Mouse (Mus musculus): ENCODE measurements at regions not wholly inside any gene's neighbourhood (a gene's known extent, or its start where the extent isn't known, plus 50 kb on each side); places are given as distances from the start of the nearest gene placed in this dataset.

- Histone ChIP-seq H3K27ac (ENCODE audit: control insufficient read depth, low read depth, low read length) (no peak overlapping the region), H3K9ac (ENCODE audit: control insufficient read depth, low read depth, low read length, poor library complexity, severe bottlenecking) (no peak overlapping the region), H3K4me1 (ENCODE audit: control insufficient read depth in 1 of 2, insufficient read depth in 2 of 2, low read length in 2 of 2) (no peaks in the 10 kb centered on the region), H3K4me3 (ENCODE audit: control insufficient read depth in 1 of 2, insufficient read depth in 1 of 2, low read depth in 2 of 2, low read length in 2 of 2) (no peak overlapping the region), H3K79me2 (ENCODE audit: control insufficient read depth, insufficient read depth, low read length, poor library complexity) (no peaks in the 10 kb centered on the region), H3K9me3 (replicated peaks; ENCODE audit: insufficient read depth, low read length) (no peaks in the 10 kb centered on the region), H3K36me3 (ENCODE audit: control insufficient read depth in 1 of 2, insufficient read depth in 2 of 2, low read length in 2 of 2) (peaks cover 0 to 2% of the 10 kb centered on the region in 2 experiments; a peak in 1 of 4 replicates), H3K27me3 (ENCODE audit: control insufficient read depth in 1 of 2, insufficient read depth in 2 of 2, low read length in 2 of 2) (no peaks in the 10 kb centered on the region)
- TF ChIP-seq MEF2A (IDR thresholded peaks at IDR 0.05; ENCODE audit: extremely low read depth, insufficient replicate concordance, low read depth, low read length, poor library complexity, severe bottlenecking) (no peak), USF1 (IDR thresholded peaks at IDR 0.05; ENCODE audit: low read depth, low read length) (no peak), ZNF384 (IDR thresholded peaks at IDR 0.05; ENCODE audit: low read depth, low read length) (no peak), RAD21 (IDR thresholded peaks at IDR 0.05; ENCODE audit: low read depth, low read length) (no peak), MXI1 (IDR thresholded peaks at IDR 0.05; ENCODE audit: low read depth, low read length) (no peak)
- DNase-seq (ENCODE audit: low read depth, low spot score), result no peak
Measured at GRCm38 (mm10) chr14:105584632-105585031, 312.0 kb downstream of the Spry2 start.

- no peaks in the 10 kb centered on the region for H3K4me1 ChIP-seq (ENCODE audit: control insufficient read depth in 1 of 2, insufficient read depth in 2 of 2, low read length in 2 of 2)
- H3K4me3 ChIP-seq (ENCODE audit: control insufficient read depth in 1 of 2, insufficient read depth in 1 of 2, low read depth in 2 of 2, low read length in 2 of 2), result no peak overlapping the region
- no peaks in the 10 kb centered on the region for H3K9me3 ChIP-seq (replicated peaks; ENCODE audit: insufficient read depth, low read length)
- no peaks in the 10 kb centered on the region for H3K79me2 ChIP-seq (ENCODE audit: control insufficient read depth, insufficient read depth, low read length, poor library complexity)
- H3K36me3 ChIP-seq (ENCODE audit: control insufficient read depth in 1 of 2, insufficient read depth in 2 of 2, low read length in 2 of 2), result peaks cover 0 to 2% of the 10 kb centered on the region in 2 experiments; a peak in 1 of 4 replicates
- H3K27me3 ChIP-seq (ENCODE audit: control insufficient read depth in 1 of 2, insufficient read depth in 2 of 2, low read length in 2 of 2), result no peaks in the 10 kb centered on the region
- H3K9ac ChIP-seq (ENCODE audit: control insufficient read depth, low read depth, low read length, poor library complexity, severe bottlenecking), result no peak overlapping the region
- no peak for TF ChIP-seq POLR2AphosphoS2 (IDR thresholded peaks at IDR 0.05; ENCODE audit: low read length)
- no peak for TF ChIP-seq MYC (IDR thresholded peaks at IDR 0.05; ENCODE audit: low read depth, low read length)
- TF ChIP-seq MAFK (IDR thresholded peaks at IDR 0.05; ENCODE audit: borderline replicate concordance, low read depth, low read length), result no peak
- no peak for DNase-seq (ENCODE audit: low read depth, low spot score)
- H3K27ac ChIP-seq (ENCODE audit: control insufficient read depth, low read depth, low read length), result no peak overlapping the region
Measured at GRCm38 (mm10) chr14:105583497-105583896, 313.1 kb downstream of the Spry2 start.

GRCm38 (mm10) chr14:105576266-105576665 is 317.9 kb downstream of the Ndfip2 start:
- H3K36me3 ChIP-seq (ENCODE audit: control insufficient read depth in 1 of 2, insufficient read depth in 2 of 2, low read length in 2 of 2), result no peaks in the 10 kb centered on the region
- no peaks in the 10 kb centered on the region for H3K79me2 ChIP-seq (ENCODE audit: control insufficient read depth, insufficient read depth, low read length, poor library complexity)
- no peaks in the 10 kb centered on the region for H3K9me3 ChIP-seq (replicated peaks; ENCODE audit: insufficient read depth, low read length)
- DNase-seq (ENCODE audit: low read depth, low spot score), result no peak
- no peak overlapping the region for H3K9ac ChIP-seq (ENCODE audit: control insufficient read depth, low read depth, low read length, poor library complexity, severe bottlenecking)
- no peak overlapping the region for H3K27ac ChIP-seq (ENCODE audit: control insufficient read depth, low read depth, low read length)
- no peak overlapping the region for H3K4me3 ChIP-seq (ENCODE audit: control insufficient read depth in 1 of 2, insufficient read depth in 1 of 2, low read depth in 2 of 2, low read length in 2 of 2)
- TF ChIP-seq KAT2A (conservative IDR thresholded peaks at IDR 0.05; ENCODE audit: low read depth, low read length), result no peak
- no peak for TF ChIP-seq TBP (IDR thresholded peaks at IDR 0.05; ENCODE audit: low read depth, low read length)
- TF ChIP-seq SMC3 (IDR thresholded peaks at IDR 0.05; ENCODE audit: low read depth, low read length), result no peak
- TF ChIP-seq MEF2A (IDR thresholded peaks at IDR 0.05; ENCODE audit: extremely low read depth, insufficient replicate concordance, low read depth, low read length, poor library complexity, severe bottlenecking), result no peak
- no peak for TF ChIP-seq GABPA (IDR thresholded peaks at IDR 0.05; ENCODE audit: low read depth, low read length)
- TF ChIP-seq BHLHE40 (IDR thresholded peaks at IDR 0.05; ENCODE audit: borderline replicate concordance, low read depth, low read length), result no peak
- no peak for TF ChIP-seq GATA1 (IDR thresholded peaks at IDR 0.05; ENCODE audit: low read depth, low read length)
- TF ChIP-seq USF1 (IDR thresholded peaks at IDR 0.05; ENCODE audit: low read depth, low read length), result no peak
- no peak for TF ChIP-seq ETS1 (IDR thresholded peaks at IDR 0.05; ENCODE audit: low read depth, low read length)
- TF ChIP-seq ZNF384 (IDR thresholded peaks at IDR 0.05; ENCODE audit: low read depth, low read length), result no peak
- no peak for TF ChIP-seq SIN3A (IDR thresholded peaks at IDR 0.05; ENCODE audit: low read length)
- H3K27me3 ChIP-seq (ENCODE audit: control insufficient read depth in 1 of 2, insufficient read depth in 2 of 2, low read length in 2 of 2), result no peaks in the 10 kb centered on the region
- H3K4me1 ChIP-seq (ENCODE audit: control insufficient read depth in 1 of 2, insufficient read depth in 2 of 2, low read length in 2 of 2), result no peaks in the 10 kb centered on the region
